Mouse (Mus musculus) E14TG2a.4 (cell line): ENCODE data around the gene Pde3a.
"Not testable (repeated sequence)": the region's sequence is repeated elsewhere in the genome, so short reads cannot be mapped to it uniquely, and the experiment has no call there.

Experiments
- H3K27me3 ChIP-seq: 2 replicates; pipeline ENCODE4 v1.6.1; 2014; ENCODE audit warnings: low read length, control low read depth; ENCODE audit not compliant: insufficient read depth
- H3K36me3 ChIP-seq: 2 replicates; pipeline ENCODE4 v1.6.1; 2014; ENCODE audit warnings: low read length, control low read depth; ENCODE audit not compliant: insufficient read depth
- H3K4me1 ChIP-seq: replicated peaks from 2 replicates; pipeline ENCODE4 v1.6.1; 2014; ENCODE audit warnings: low read depth, low read length, control low read depth
- H3K4me3 ChIP-seq: replicated peaks from 2 replicates; pipeline ENCODE4 v1.5.1; 2014; ENCODE audit warnings: mild to moderate bottlenecking, low read length
- H3K9me3 ChIP-seq: 2 replicates; pipeline ENCODE4 v1.6.1; 2014; ENCODE audit warnings: low read length, control low read depth
- CTCF ChIP-seq: conservative IDR thresholded peaks from 2 replicates; pipeline ENCODE4 v1.5.1; 2014; ENCODE audit warnings: low read length
- NANOG ChIP-seq: IDR thresholded peaks from 2 replicates; pipeline ENCODE4 v1.6.1; 2014; ENCODE audit warnings: borderline replicate concordance, low read length, mixed read lengths
- POU5F1 ChIP-seq: IDR thresholded peaks from 2 replicates; pipeline ENCODE4 v1.6.1; 2014; ENCODE audit warnings: low read length, borderline replicate concordance

Gene Pde3a

DNA sequence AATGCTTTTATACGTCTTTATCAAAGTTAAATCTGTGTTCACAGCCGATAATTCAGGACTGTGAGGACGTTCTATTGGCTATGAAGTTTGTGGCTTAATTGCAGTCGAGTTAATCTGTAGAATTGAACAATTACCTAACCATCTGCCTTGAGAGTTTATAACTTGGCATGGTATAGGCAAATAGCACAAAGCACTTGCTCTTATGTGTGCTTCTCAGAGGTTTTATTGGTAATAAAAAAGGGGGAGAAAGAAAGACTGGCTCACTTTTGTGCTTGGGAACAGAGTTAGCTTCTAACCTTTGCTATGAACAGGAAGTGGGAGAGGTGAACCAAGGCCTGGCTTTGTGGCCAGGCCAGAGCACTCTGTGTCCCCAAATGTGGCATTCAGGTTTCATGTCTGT is 53.8 kb downstream of the Pde3a start:
- Histone ChIP-seq H3K9me3 (no peaks in the 10 kb centered on the region), H3K27me3 (no peaks in the 10 kb centered on the region), H3K4me3 (no peak overlapping the region), H3K4me1 (no peaks in the 10 kb centered on the region), H3K36me3 (no peaks in the 10 kb centered on the region)
- TF ChIP-seq NANOG (no peak), POU5F1 (no peak), CTCF (no peak)

DNA sequence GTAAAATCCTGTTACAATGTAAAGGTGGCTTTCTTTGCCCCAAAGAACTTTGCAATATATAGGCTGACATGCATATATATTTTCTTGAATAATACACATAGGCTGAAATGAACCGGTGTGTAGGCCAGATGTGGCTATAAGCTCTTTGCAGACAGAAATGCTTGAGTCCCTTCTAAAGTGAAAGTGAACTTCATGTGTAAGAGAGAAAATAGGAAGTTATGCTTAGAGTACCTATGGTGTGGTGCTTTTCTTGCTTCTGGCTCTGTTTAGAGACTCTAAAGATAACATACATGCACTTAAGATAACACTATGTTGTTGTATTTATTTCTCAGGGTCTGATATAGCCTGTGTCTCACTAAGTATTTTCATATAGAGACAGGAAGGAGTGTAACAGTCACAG is 58.3 kb downstream of the Pde3a start:
- Histone ChIP-seq H3K27me3 (no peaks in the 10 kb centered on the region), H3K36me3 (no peaks in the 10 kb centered on the region), H3K9me3 (no peaks in the 10 kb centered on the region), H3K4me1 (no peaks in the 10 kb centered on the region), H3K4me3 (no peak overlapping the region)
- no peak for TF ChIP-seq NANOG
- no peak for TF ChIP-seq POU5F1
- no peak for TF ChIP-seq CTCF

DNA sequence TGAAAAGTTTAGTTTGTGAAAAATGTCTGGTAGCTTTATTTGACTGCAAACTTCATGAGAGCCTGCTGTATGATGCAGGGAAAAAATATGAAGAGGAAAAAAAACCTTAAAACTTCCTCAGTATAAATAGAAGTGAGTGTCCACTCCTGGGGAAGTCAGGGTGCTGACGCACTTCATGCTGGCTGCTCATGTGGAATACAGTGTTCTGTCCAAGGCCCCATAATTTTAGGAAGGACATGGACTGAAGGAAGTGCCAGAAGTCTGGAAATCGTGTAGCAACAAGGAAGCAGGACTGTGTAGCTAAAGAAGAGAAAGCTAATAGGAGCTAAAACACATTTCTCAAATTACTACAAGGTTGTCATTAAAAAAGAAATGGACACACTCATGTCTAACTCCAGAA is 59.4 kb downstream of the Pde3a start:
- no peak overlapping the region for H3K4me3 ChIP-seq
- TF ChIP-seq NANOG: no peak
- no peak for TF ChIP-seq CTCF
- no peak for TF ChIP-seq POU5F1
- no peaks in the 10 kb centered on the region for H3K27me3 ChIP-seq
- no peaks in the 10 kb centered on the region for H3K9me3 ChIP-seq
- H3K36me3 ChIP-seq: no peaks in the 10 kb centered on the region
- no peaks in the 10 kb centered on the region for H3K4me1 ChIP-seq

DNA sequence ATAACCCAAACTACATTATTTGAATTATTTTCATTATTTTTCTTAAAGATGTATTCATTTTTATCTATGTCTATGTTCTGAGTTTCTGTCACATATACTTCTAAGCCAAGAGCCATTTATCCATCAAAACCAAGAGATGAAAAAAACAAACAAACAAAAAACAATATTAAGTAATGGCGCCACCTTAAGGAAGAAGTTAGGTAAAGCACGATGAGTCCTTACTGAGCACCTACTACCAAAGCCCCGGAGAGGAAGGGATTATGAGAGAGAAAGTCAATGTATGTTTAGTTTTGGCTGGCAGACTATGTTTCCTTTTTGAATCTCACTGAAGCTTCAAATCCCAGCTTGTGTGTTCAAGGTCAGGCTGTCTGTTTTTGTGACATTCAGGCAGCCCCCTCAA is 60.8 kb downstream of the Pde3a start:
- Histone ChIP-seq H3K36me3 (no peaks in the 10 kb centered on the region), H3K27me3 (no peaks in the 10 kb centered on the region), H3K4me1 (no peaks in the 10 kb centered on the region), H3K9me3 (no peaks in the 10 kb centered on the region), H3K4me3 (no peak overlapping the region)
- TF ChIP-seq CTCF (peak; percentile 47), NANOG (no peak), POU5F1 (no peak)

DNA sequence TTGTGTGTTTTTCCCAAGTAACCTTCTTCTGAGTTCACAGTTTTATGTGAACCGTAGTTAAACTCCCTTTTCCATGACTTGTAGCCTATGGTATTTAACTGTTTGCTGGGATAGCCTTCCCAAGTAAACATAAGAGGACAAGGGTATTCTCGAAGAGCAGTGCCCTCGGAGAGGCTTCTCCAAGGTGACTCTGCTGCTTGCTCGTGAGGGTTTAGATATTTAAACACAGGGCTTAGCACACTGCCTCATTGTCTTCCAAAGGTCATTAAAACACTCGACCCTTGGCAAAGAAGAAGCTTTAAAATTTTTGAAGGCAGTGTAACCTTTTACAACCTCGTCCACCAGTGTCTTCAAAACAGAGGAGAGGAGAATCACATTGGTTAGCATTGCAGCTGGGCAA is 61.3 kb downstream of the Pde3a start:
- no peaks in the 10 kb centered on the region for H3K4me1 ChIP-seq
- H3K27me3 ChIP-seq: no peaks in the 10 kb centered on the region
- H3K36me3 ChIP-seq: no peaks in the 10 kb centered on the region
- TF ChIP-seq POU5F1 (no peak), CTCF (no peak), NANOG (no peak)
- no peak overlapping the region for H3K4me3 ChIP-seq
- H3K9me3 ChIP-seq: no peaks in the 10 kb centered on the region

DNA sequence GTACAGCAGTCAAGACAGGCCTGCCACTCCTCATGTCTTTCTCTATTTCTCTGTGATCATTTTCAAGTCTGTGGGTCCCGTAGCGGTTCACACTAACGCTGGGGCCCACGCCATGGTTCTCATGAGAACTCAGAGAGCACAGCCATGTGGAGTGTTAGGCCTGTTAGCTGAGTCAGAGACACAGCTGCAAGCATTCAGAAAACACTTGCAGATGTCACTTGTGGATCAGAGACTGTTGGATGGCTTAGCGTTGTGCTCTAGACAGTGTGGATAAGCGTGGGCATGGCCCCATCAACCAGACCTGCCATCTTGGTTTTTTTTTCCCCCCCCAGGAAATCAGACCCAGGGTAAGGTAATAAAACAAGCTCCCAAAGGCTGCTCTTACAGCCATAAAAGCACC is 62.5 kb downstream of the Pde3a start:
- Histone ChIP-seq H3K27me3 (no peaks in the 10 kb centered on the region), H3K4me3 (no peak overlapping the region), H3K9me3 (no peaks in the 10 kb centered on the region), H3K36me3 (no peaks in the 10 kb centered on the region), H3K4me1 (no peaks in the 10 kb centered on the region)
- TF ChIP-seq POU5F1 (no peak), CTCF (no peak), NANOG (no peak)

DNA sequence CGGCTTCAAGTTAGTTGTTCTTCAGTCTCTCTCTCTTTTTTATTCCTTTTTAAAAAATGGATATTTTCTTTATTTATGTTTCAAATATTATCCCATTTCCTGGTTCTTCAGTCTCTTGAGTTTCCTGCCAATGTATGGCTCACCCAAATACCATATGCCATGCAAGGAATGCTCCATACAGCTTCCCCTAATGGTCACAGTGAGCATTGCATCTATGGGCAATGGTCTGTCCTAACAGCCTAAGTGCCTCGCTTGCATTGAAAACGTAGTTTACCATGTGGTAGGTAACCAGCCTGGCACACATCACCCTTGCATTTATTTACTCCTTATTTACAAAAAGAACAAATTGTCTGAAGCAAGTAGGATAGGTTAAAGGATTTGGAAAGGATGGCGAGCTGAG is 64.0 kb downstream of the Pde3a start:
- Histone ChIP-seq H3K27me3 (no peaks in the 10 kb centered on the region), H3K36me3 (no peaks in the 10 kb centered on the region), H3K9me3 (no peaks in the 10 kb centered on the region), H3K4me3 (no peak overlapping the region), H3K4me1 (no peaks in the 10 kb centered on the region)
- TF ChIP-seq NANOG: no peak
- no peak for TF ChIP-seq POU5F1
- TF ChIP-seq CTCF: peak; percentile 53; the same call in 1 of the 2 replicates

DNA sequence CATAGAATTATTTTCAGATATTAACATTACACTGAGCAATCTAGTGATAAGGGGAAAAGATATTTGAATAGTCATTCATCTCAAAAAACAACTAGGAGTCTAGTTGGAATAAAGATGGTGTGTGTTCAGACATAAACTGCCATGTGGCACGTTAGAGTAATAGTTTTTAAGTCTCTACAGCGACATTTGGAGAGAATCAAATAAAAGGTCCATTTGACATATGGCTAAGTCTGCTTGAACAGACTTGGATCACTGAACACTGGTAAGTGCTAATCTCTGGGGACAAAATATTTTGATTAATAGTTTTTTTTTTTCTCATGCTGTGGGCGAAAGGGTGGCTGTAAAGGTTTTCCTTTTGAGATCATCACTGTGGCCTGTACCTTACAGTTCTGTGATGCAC is 69.4 kb downstream of the Pde3a start:
- no peak overlapping the region for H3K4me3 ChIP-seq
- H3K4me1 ChIP-seq: no peaks in the 10 kb centered on the region
- TF ChIP-seq CTCF (no peak), NANOG (no peak), POU5F1 (no peak)
- H3K9me3 ChIP-seq: no peaks in the 10 kb centered on the region
- H3K27me3 ChIP-seq: no peaks in the 10 kb centered on the region
- no peaks in the 10 kb centered on the region for H3K36me3 ChIP-seq

DNA sequence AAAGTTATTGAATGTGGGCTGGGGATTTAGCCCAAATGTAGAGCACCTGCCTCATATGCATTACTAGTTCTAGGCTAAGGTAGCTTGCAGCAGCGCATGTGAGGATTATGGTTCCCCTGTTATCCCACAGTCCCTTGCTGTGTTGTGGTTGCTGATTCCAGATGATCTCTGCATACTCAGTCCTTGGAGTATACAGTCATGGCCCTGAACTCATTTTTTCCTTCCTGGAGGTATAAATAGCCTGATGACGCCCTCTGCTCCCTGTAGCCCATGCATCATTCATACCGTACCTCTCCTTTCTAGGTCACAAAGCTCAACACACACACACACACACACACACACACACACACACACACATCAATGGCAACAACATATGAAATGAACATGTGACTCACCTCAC is 72.2 kb downstream of the Pde3a start:
- no peaks in the 10 kb centered on the region for H3K4me1 ChIP-seq
- TF ChIP-seq CTCF (no peak), POU5F1 (no peak), NANOG (no peak)
- no peaks in the 10 kb centered on the region for H3K9me3 ChIP-seq
- no peaks in the 10 kb centered on the region for H3K36me3 ChIP-seq
- no peak overlapping the region for H3K4me3 ChIP-seq
- H3K27me3 ChIP-seq: no peaks in the 10 kb centered on the region

DNA sequence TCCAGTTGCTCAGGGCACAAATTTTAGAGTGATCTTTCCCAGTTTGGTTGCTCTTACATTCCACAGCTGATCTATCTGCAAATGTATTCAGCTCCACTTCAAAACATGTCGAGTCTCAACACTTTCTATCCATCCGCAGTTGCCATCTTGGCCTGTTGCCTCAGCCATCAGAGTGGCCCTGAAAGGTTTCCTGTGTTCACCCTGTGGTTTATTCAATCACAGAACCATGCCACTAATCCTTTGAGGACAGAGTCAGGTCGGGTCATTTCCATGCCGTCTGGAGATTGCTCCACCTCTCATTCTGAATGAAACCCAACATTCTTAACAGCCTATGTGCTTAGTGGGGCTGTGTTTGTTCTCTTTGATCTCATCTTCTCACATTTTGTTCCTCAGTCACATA is 73.9 kb downstream of the Pde3a start:
- Histone ChIP-seq H3K27me3 (no peaks in the 10 kb centered on the region), H3K36me3 (no peaks in the 10 kb centered on the region), H3K4me3 (no peak overlapping the region), H3K9me3 (no peaks in the 10 kb centered on the region), H3K4me1 (no peaks in the 10 kb centered on the region)
- no peak for TF ChIP-seq NANOG
- TF ChIP-seq POU5F1: no peak
- TF ChIP-seq CTCF: no peak

DNA sequence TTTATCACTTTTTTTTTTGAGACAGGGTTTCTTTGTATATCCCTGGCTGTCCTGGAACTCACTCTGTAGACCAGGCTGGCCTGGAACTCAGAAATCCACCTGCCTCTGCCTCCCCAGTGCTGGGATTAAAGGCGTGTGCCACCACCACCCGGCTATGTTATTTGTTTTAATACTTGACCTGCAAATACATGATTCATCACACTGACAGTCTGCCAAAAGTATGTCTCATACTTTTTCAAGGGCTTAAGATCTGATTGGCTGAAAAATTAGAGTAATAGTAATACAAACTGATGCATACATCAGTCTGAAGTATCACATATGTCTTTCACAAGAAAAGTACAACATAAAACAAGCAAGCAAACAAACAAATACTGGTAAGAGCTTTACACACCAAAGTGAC is 78.1 kb downstream of the Pde3a start:
- not testable (repeated sequence) for H3K9me3 ChIP-seq, H3K27me3 ChIP-seq, H3K4me3 ChIP-seq, H3K36me3 ChIP-seq, H3K4me1 ChIP-seq
